Mouse (Mus musculus) forebrain, embryonic 16.5 days (tissue): Measurements from ENCODE around the gene Caln1. TPM values are rescaled to one million over a fixed set of nuclear protein-coding genes. Genes with fewer than 3 reads are reported as not detected.
A peak's percentile ranks its signal among the peaks of the same experiment; 100 is the strongest.

ENCODE experiments used
- ATAC-seq: fragments of 200-750 bp; cut with Nextera tagmentation; 2 replicates; pipeline ENCODE4 v1.8.0; 2017; ENCODE audit warnings: mild to moderate bottlenecking, moderate library complexity
- H3K27ac ChIP-seq: fragments of 300-500 bp; sonication (generic); 2 replicates; pipeline ENCODE4 v1.5.1; 2014; ENCODE audit warnings: low read length, control low read depth
- H3K27me3 ChIP-seq: fragments of 300-500 bp; sonication (generic); replicated peaks from 2 replicates; pipeline ENCODE4 v1.6.1; 2014; ENCODE audit warnings: low read length; ENCODE audit not compliant: control insufficient read depth, insufficient read depth
- H3K36me3 ChIP-seq: fragments of 300-500 bp; sonication (generic); 2 replicates; pipeline ENCODE4 v1.6.1; 2014; ENCODE audit not compliant: control insufficient read depth, insufficient read depth
- H3K4me1 ChIP-seq: fragments of 300-500 bp; sonication (generic); replicated peaks from 2 replicates; pipeline ENCODE4 v1.6.1; 2014; ENCODE audit warnings: low read length; ENCODE audit not compliant: control insufficient read depth, insufficient read depth
- H3K4me2 ChIP-seq: fragments of 300-500 bp; sonication (generic); 2 replicates; pipeline ENCODE4 v1.6.1; 2014; ENCODE audit warnings: mild to moderate bottlenecking, low read length, control low read depth
- H3K4me3 ChIP-seq: fragments of 300-500 bp; sonication (generic); replicated peaks from 2 replicates; pipeline ENCODE4 v1.5.1; 2014; ENCODE audit warnings: mild to moderate bottlenecking, low read length, control low read depth
- H3K9ac ChIP-seq: fragments of 300-500 bp; sonication (generic); replicated peaks from 2 replicates; pipeline ENCODE4 v1.6.1; 2014; ENCODE audit warnings: low read depth, low read length, control low read depth
- H3K9me3 ChIP-seq: fragments of 300-500 bp; sonication (generic); 2 replicates; pipeline ENCODE4 v1.6.1; 2016; ENCODE audit warnings: low read length; ENCODE audit not compliant: control insufficient read depth
- WGBS: fragments of 180-500 bp; shearing (Covaris S2); extraction: QIAGEN DNeasy Blood & Tissue Kit; methylation state at CpG from one replicate; pipeline ENCODE4 v1.1.7; 2014; 5-methylcytosine and 5-hydroxymethylcytosine counted together
- polyA plus RNA-seq: library from polyadenylated mRNA; unstranded; fragments of >200 nt; fragmentation: Nextera tagmentation; extraction: Ambion mirVana; gene quantifications from 2 replicates; pipeline ENCODE4 v1.2.1, GENCODE M21; 2015

Caln1 gene
- polyA plus RNA-seq, 1 experiment from 2014 or later: 24.4 TPM

DNA sequence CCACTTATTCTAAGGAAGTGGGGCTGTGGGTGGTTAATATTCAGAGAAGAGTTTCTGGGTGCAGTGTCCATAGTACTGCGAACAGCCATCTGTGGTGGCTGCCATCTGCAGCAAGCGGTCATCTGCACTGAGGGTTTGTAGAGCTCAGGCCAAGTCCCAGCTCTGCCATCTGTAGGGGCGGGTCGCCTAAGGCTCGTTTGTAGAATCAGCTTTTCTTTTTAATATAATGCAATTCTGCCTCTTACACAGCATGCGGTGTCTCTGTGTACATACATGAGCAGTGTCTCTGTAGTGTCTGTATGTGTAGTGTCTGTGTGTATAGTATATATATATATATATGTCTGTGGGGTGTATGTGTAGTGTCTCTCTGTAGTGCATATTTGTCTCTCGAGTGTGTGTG lies 35.7 kb upstream of the Caln1 start:
- Histone ChIP-seq H3K4me1 (peaks cover 16% of the 10 kb centered on the region), H3K4me3 (no peak overlapping the region), H3K36me3 (peaks cover 7% of the 10 kb centered on the region), H3K27me3 (no peaks in the 10 kb centered on the region), H3K9me3 (no peaks in the 10 kb centered on the region), H3K9ac (no peak overlapping the region), H3K4me2 (no peak overlapping the region), H3K27ac (peak overlapping the region; percentile 42)
- 66% methylated on average over 7 of the region's 7 CpGs for WGBS
- peak; percentile 57; the same call in 1 of the 2 replicates for ATAC-seq

- no peak for ATAC-seq
- H3K27me3 ChIP-seq: no peaks in the 10 kb centered on the region
- H3K27ac ChIP-seq: no peak overlapping the region
- H3K9ac ChIP-seq: no peak overlapping the region
- H3K4me1 ChIP-seq: peaks cover 16% of the 10 kb centered on the region
- no peak overlapping the region for H3K4me3 ChIP-seq
- 91% methylated on average over 11 of the region's 11 CpGs for WGBS
- H3K4me2 ChIP-seq: no peak overlapping the region
- no peaks in the 10 kb centered on the region for H3K9me3 ChIP-seq
- H3K36me3 ChIP-seq: peaks cover 7% of the 10 kb centered on the region
These were observed 35.3 kb upstream of the Caln1 start for GRCm38 (mm10) chr5:130333971-130334370.

DNA sequence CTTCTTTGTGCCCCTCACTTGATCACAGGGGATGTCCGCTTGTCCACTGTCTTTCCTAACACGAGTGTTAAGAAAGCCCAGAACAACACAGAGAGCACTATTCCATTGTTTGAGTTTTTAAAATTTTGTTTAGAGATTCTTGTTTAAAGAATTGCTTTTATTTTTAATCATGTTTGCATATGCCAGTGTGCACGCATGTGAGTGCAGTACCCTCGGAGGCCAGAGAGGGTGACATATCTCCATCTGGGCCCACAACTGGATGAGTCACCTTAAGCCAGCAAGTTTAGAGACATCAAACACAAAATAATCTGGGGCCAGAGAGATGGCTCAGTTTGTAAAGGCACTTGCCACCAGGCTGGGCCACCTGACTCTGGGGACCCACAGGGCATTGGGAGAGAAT lies 33.8 kb upstream of the Caln1 start:
- WGBS: 97% methylated on average over 4 of the region's 4 CpGs
- H3K4me1 ChIP-seq: peaks cover 16% of the 10 kb centered on the region
- peaks cover 7% of the 10 kb centered on the region for H3K36me3 ChIP-seq
- no peak for ATAC-seq
- H3K9me3 ChIP-seq: no peaks in the 10 kb centered on the region
- no peaks in the 10 kb centered on the region for H3K27me3 ChIP-seq
- H3K27ac ChIP-seq: no peak overlapping the region
- no peak overlapping the region for H3K4me2 ChIP-seq
- no peak overlapping the region for H3K9ac ChIP-seq
- H3K4me3 ChIP-seq: no peak overlapping the region

GRCm38 (mm10) chr5:130340656-130341055 lies 28.6 kb upstream of the Caln1 start:
- Histone ChIP-seq H3K27me3 (no peaks in the 10 kb centered on the region), H3K4me2 (no peak overlapping the region), H3K27ac (no peak overlapping the region), H3K9me3 (no peaks in the 10 kb centered on the region), H3K9ac (no peak overlapping the region), H3K36me3 (peaks cover 14% of the 10 kb centered on the region), H3K4me1 (no peaks in the 10 kb centered on the region), H3K4me3 (no peak overlapping the region)
- 95% methylated on average over 15 of the region's 15 CpGs for WGBS
- no peak for ATAC-seq

DNA sequence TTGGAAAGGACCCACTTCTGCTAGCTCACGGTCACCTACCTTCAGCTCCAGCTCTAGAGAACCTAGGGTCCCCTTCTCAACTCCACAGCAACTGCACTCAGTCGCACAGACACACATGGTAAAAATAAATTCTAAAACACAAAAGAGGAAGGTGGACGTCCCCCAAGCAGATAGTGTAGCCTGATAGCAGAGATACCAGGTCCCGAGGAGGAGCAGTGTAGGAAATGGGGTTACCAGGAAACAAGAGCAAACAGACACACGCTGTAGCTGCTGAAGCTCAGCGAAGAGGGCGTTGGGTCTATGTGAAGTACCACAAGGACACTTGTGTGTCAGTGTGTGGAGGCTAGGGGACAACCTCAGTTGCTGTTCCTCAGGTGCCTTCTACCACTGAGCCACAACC lies 24.3 kb upstream of the Caln1 start:
- no peak overlapping the region for H3K4me3 ChIP-seq
- no peak for ATAC-seq
- WGBS: 95% methylated on average over 7 of the region's 7 CpGs

GRCm38 (mm10) chr5:130345871-130346270 lies 23.4 kb upstream of the Caln1 start:
- Histone ChIP-seq H3K27ac (no peak overlapping the region), H3K27me3 (no peaks in the 10 kb centered on the region), H3K4me1 (no peaks in the 10 kb centered on the region), H3K4me2 (no peak overlapping the region), H3K4me3 (no peak overlapping the region), H3K9me3 (no peaks in the 10 kb centered on the region), H3K9ac (no peak overlapping the region), H3K36me3 (peaks cover 9% of the 10 kb centered on the region)
- 86% methylated on average over 2 of the region's 2 CpGs for WGBS
- no peak for ATAC-seq

More for the DNA sequence above, 24.3 kb upstream of the Caln1 start:
- no peaks in the 10 kb centered on the region for H3K4me1 ChIP-seq
- H3K4me2 ChIP-seq: no peak overlapping the region
- H3K27me3 ChIP-seq: no peaks in the 10 kb centered on the region
- H3K36me3 ChIP-seq: peaks cover 11% of the 10 kb centered on the region
- no peak overlapping the region for H3K9ac ChIP-seq
- H3K9me3 ChIP-seq: no peaks in the 10 kb centered on the region
- no peak overlapping the region for H3K27ac ChIP-seq

GRCm38 (mm10) chr5:130355223-130355622 lies 14.0 kb upstream of the Caln1 start:
- no peak for ATAC-seq
- H3K9ac ChIP-seq: no peak overlapping the region
- no peaks in the 10 kb centered on the region for H3K4me1 ChIP-seq
- no peak overlapping the region for H3K4me3 ChIP-seq
- 69% methylated on average over 7 of the region's 7 CpGs for WGBS
- H3K4me2 ChIP-seq: no peak overlapping the region
- no peaks in the 10 kb centered on the region; the same call in 1 of the 2 replicates for H3K9me3 ChIP-seq
- no peak overlapping the region for H3K27ac ChIP-seq
- H3K27me3 ChIP-seq: no peaks in the 10 kb centered on the region
- H3K36me3 ChIP-seq: no peaks in the 10 kb centered on the region

- no peaks in the 10 kb centered on the region for H3K36me3 ChIP-seq
- H3K27ac ChIP-seq: no peak overlapping the region
- WGBS: 62% methylated on average over 4 of the region's 4 CpGs
- H3K27me3 ChIP-seq: no peaks in the 10 kb centered on the region
- no peaks in the 10 kb centered on the region for H3K4me1 ChIP-seq
- H3K4me2 ChIP-seq: no peak overlapping the region
- no peaks in the 10 kb centered on the region; the same call in 1 of the 2 replicates for H3K9me3 ChIP-seq
- no peak overlapping the region for H3K4me3 ChIP-seq
- no peak overlapping the region for H3K9ac ChIP-seq
- no peak for ATAC-seq
These were observed 6.1 kb upstream of the Caln1 start for GRCm38 (mm10) chr5:130363111-130363510.

DNA sequence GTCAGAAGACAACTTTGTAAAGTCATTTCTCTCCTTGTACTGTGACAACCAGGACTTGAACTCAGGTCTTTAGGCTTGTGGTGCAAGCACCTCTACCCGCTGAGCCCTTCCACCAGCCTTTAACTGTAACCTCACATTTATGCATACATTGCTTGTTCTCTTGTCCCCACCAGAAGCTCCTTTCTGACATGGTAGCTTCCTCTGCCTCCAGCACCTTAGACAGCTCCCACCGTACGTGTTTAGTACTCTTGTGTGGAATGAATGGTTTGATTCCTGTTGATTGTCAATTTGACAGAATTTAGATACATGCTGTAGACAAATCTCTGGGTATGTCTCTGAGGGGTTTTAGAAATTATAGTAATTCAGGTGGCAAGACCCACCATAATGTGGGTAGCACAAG lies 5.5 kb upstream of the Caln1 start:
- Histone ChIP-seq H3K27me3 (no peaks in the 10 kb centered on the region), H3K9ac (no peak overlapping the region), H3K4me1 (no peaks in the 10 kb centered on the region), H3K27ac (no peak overlapping the region), H3K4me2 (no peak overlapping the region), H3K9me3 (no peaks in the 10 kb centered on the region; the same call in 1 of the 2 replicates), H3K4me3 (no peak overlapping the region), H3K36me3 (no peaks in the 10 kb centered on the region)
- WGBS: 55% methylated on average over 3 of the region's 3 CpGs
- no peak for ATAC-seq

- no peak for ATAC-seq
- Histone ChIP-seq H3K27me3 (no peaks in the 10 kb centered on the region), H3K4me2 (no peak overlapping the region), H3K4me1 (no peaks in the 10 kb centered on the region), H3K9ac (no peak overlapping the region), H3K36me3 (no peaks in the 10 kb centered on the region), H3K27ac (no peak overlapping the region), H3K4me3 (no peak overlapping the region), H3K9me3 (no peaks in the 10 kb centered on the region)
- 84% methylated on average over 6 of the region's 6 CpGs for WGBS
These were observed 1.0 kb upstream of the Caln1 start for GRCm38 (mm10) chr5:130368236-130368635.
